Mouse (Mus musculus): ENCODE measurements around the gene Cd1d1. TPM values are rescaled to one million over a fixed set of nuclear protein-coding genes. Genes with fewer than 3 reads are reported as not detected.

Gene Cd1d1
- 1 to 10 TPM; 8.7 to 9.4 TPM for total RNA-seq (2023)

GRCm38 (mm10) chr3:86999415-86999740 is at the start of gene Cd1d1:
TSS of gene Cd1d1 (minus strand) at chr3:86999441.

Other genes with a start within 250 kb of the Cd1d1 start
- gene Dclk2, start 78.6 kb downstream of the Cd1d1 start, total RNA-seq (2023) = 1 to 10 TPM; 1.2 to 1.7 TPM
- under 1 TPM; 0.26 to 0.33 TPM for gene Kirrel, start 175.3 kb upstream of the Cd1d1 start, total RNA-seq (2023)

Measured in neutrophil, adult 83 days (primary cell).